Mouse (Mus musculus): Measurements from ENCODE around the gene Taf4.

GRCm38 (mm10) chr2:180013686-180014085 is 37.2 kb upstream of the Taf4 start:
- TF ChIP-seq CTCF (IDR thresholded peaks at IDR 0.05; ENCODE audit: borderline replicate concordance, insufficient read depth, low read depth, low read length) (no peak), POLR2A (IDR thresholded peaks at IDR 0.05; ENCODE audit: borderline replicate concordance, insufficient read depth, low read length) (no peak)

Measured in cerebellum, adult 2 months (tissue).